Mouse (Mus musculus): ENCODE data around the gene Kcnk4. TPM values are rescaled to one million over a fixed set of nuclear protein-coding genes. Genes with fewer than 3 reads are reported as not detected.

Gene Kcnk4
- total and polyA plus RNA-seq, 3 experiments: 0.21 to 0.80 TPM; not detected in 1

- H3K4me3 ChIP-seq (replicated peaks in 1 of 3; ENCODE audit: low read depth in 2 of 3, low read length in 2 of 3, poor library complexity in 1 of 3): no peak overlapping the region
- in situ Hi-C loops (cut with MboI; ENCODE audit: low pct_ligation_motif_present, low pct_unique_long_range_greater_than_20kb, low sequenced_read_pairs) (no loop called here), dilution Hi-C loops (cut with MboI; ENCODE audit: extremely low pct_ligation_motif_present, extremely low pct_unique_long_range_greater_than_20kb, low sequenced_read_pairs) (no loop called here)
- no peaks in the 10 kb centered on the region for H3K27me3 ChIP-seq (replicated peaks)
- peaks cover 0 to 5% of the 10 kb centered on the region in 2 experiments for H3K36me3 ChIP-seq (replicated peaks in 1 of 2; ENCODE audit: control insufficient read depth in 1 of 2, insufficient read depth in 1 of 2, low read length in 1 of 2)
- peaks cover 0 to 4% of the 10 kb centered on the region in 2 experiments; a peak in 2 of 4 replicates for H3K4me1 ChIP-seq (ENCODE audit: control insufficient read depth in 1 of 2, insufficient read depth in 2 of 2)
- no peak overlapping the region for H3K27ac ChIP-seq (ENCODE audit: insufficient read depth, low read depth)
- no peak overlapping the region for H3K9ac ChIP-seq (ENCODE audit: insufficient read depth, low read depth)
- H3K4me2 ChIP-seq (ENCODE audit: insufficient read depth, low read depth, poor library complexity, severe bottlenecking): no peak overlapping the region
- H3K79me2 ChIP-seq (replicated peaks; ENCODE audit: control insufficient read depth, extremely low read depth, insufficient read depth, poor library complexity, severe bottlenecking): no peaks in the 10 kb centered on the region
- no peak for DNase-seq (ENCODE audit: extremely low read depth)
- H3K9me3 ChIP-seq (replicated peaks; ENCODE audit: low read length): no peaks in the 10 kb centered on the region
- no peak for TF ChIP-seq SIN3A (IDR thresholded peaks at IDR 0.05; ENCODE audit: low read length)
- TF ChIP-seq RCOR1 (conservative IDR thresholded peaks at IDR 0.05; ENCODE audit: low read depth, low read length): no peak
- TF ChIP-seq MAX (IDR thresholded peaks at IDR 0.05; ENCODE audit: low read length): no peak
- no peak for TF ChIP-seq ZMIZ1 (IDR thresholded peaks at IDR 0.05; ENCODE audit: low read depth, low read length)
- TF ChIP-seq CHD1 (IDR thresholded peaks at IDR 0.05; ENCODE audit: low read depth, low read length): no peak
- no peak for TF ChIP-seq NRF1 (IDR thresholded peaks at IDR 0.05; ENCODE audit: low read depth, low read length)
Measured at GRCm38 (mm10) chr19:6933102-6933435, 1.2 kb downstream of the Kcnk4 start.

DNA sequence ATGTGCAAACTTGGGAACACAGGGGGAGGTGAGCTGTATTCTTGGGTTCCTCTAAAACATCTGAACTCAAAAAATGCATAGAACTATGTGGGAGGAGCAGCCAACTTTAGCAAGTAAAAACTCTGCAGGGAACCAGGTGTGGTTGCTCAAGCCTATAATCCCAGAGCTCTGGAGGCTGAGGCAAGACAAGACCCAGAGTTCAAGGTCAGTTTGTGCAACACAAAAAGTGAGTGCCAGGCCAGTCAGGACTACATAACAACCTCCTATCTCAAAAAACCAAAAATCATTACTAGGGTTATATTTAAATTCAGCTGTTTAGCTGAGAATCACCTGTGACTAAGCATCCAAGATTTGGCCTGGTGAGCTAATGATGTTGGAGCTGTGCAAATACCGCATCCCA lies 2.3 kb downstream of the Kcnk4 start:
- Histone ChIP-seq H3K4me2 (ENCODE audit: insufficient read depth, low read depth, poor library complexity, severe bottlenecking) (no peak overlapping the region), H3K4me1 (ENCODE audit: control insufficient read depth in 1 of 2, insufficient read depth in 2 of 2) (peaks cover 0 to 4% of the 10 kb centered on the region in 2 experiments; a peak in 2 of 4 replicates), H3K79me2 (replicated peaks; ENCODE audit: control insufficient read depth, extremely low read depth, insufficient read depth, poor library complexity, severe bottlenecking) (no peaks in the 10 kb centered on the region), H3K9ac (ENCODE audit: insufficient read depth, low read depth) (no peak overlapping the region), H3K36me3 (replicated peaks in 1 of 2; ENCODE audit: control insufficient read depth in 1 of 2, insufficient read depth in 1 of 2, low read length in 1 of 2) (no peaks in the 10 kb centered on the region), H3K9me3 (replicated peaks; ENCODE audit: low read length) (no peaks in the 10 kb centered on the region), H3K27ac (ENCODE audit: insufficient read depth, low read depth) (no peak overlapping the region), H3K4me3 (replicated peaks in 1 of 3; ENCODE audit: low read depth in 2 of 3, low read length in 2 of 3, poor library complexity in 1 of 3) (no peak overlapping the region), H3K27me3 (replicated peaks) (no peaks in the 10 kb centered on the region)
- in situ Hi-C loops (cut with MboI; ENCODE audit: low pct_ligation_motif_present, low pct_unique_long_range_greater_than_20kb, low sequenced_read_pairs): no loop called here
- dilution Hi-C loops (cut with MboI; ENCODE audit: extremely low pct_ligation_motif_present, extremely low pct_unique_long_range_greater_than_20kb, low sequenced_read_pairs): no loop called here
- no peak for DNase-seq (ENCODE audit: extremely low read depth)
- no peak for TF ChIP-seq MYC (IDR thresholded peaks at IDR 0.05; ENCODE audit: low read depth, low read length)
- no peak for TF ChIP-seq ZC3H11A (IDR thresholded peaks at IDR 0.05; ENCODE audit: low read depth, low read length)
- TF ChIP-seq GABPA (IDR thresholded peaks at IDR 0.05; ENCODE audit: insufficient replicate concordance, low read depth, low read length): no peak
- no peak for TF ChIP-seq CTCF (conservative IDR thresholded peaks at IDR 0.05 in 1 of 2, IDR thresholded peaks at IDR 0.05 in 1 of 2; ENCODE audit: low read depth in 2 of 2, low read length in 2 of 2)
- no peak for TF ChIP-seq HCFC1 (IDR thresholded peaks at IDR 0.05; ENCODE audit: low read depth, low read length)

GRCm38 (mm10) chr19:6931002-6931401 lies 3.3 kb downstream of the Kcnk4 start:
- H3K4me3 ChIP-seq (replicated peaks in 1 of 3; ENCODE audit: low read depth in 2 of 3, low read length in 2 of 3, poor library complexity in 1 of 3): no peak overlapping the region
- peaks cover 0 to 4% of the 10 kb centered on the region in 2 experiments; a peak in 2 of 4 replicates for H3K4me1 ChIP-seq (ENCODE audit: control insufficient read depth in 1 of 2, insufficient read depth in 2 of 2)
- in situ Hi-C loops (cut with MboI; ENCODE audit: low pct_ligation_motif_present, low pct_unique_long_range_greater_than_20kb, low sequenced_read_pairs): no loop called here
- H3K9ac ChIP-seq (ENCODE audit: insufficient read depth, low read depth): no peak overlapping the region
- dilution Hi-C loops (cut with MboI; ENCODE audit: extremely low pct_ligation_motif_present, extremely low pct_unique_long_range_greater_than_20kb, low sequenced_read_pairs): no loop called here
- DNase-seq (ENCODE audit: extremely low read depth): no peak
- H3K9me3 ChIP-seq (replicated peaks; ENCODE audit: low read length): no peaks in the 10 kb centered on the region
- H3K27ac ChIP-seq (ENCODE audit: insufficient read depth, low read depth): no peak overlapping the region
- TF ChIP-seq JUND (conservative IDR thresholded peaks at IDR 0.05; ENCODE audit: low read depth, low read length) (no peak), MAZ (IDR thresholded peaks at IDR 0.05; ENCODE audit: low read depth, low read length) (no peak), POLR2A (IDR thresholded peaks at IDR 0.05; ENCODE audit: low read depth, low read length) (no peak), ZNF384 (IDR thresholded peaks at IDR 0.05; ENCODE audit: low read depth, low read length) (no peak), NELFE (IDR thresholded peaks at IDR 0.05; ENCODE audit: low read depth, low read length) (no peak), MEF2A (IDR thresholded peaks at IDR 0.05; ENCODE audit: borderline replicate concordance, low read depth, low read length) (no peak), UBTF (IDR thresholded peaks at IDR 0.05; ENCODE audit: low read depth, low read length) (no peak), ELF1 (IDR thresholded peaks at IDR 0.05; ENCODE audit: low read depth, low read length) (no peak), CHD1 (IDR thresholded peaks at IDR 0.05; ENCODE audit: low read depth, low read length) (no peak), MXI1 (IDR thresholded peaks at IDR 0.05; ENCODE audit: low read depth, low read length) (no peak), ZC3H11A (IDR thresholded peaks at IDR 0.05; ENCODE audit: low read depth, low read length) (no peak), TCF12 (IDR thresholded peaks at IDR 0.05; ENCODE audit: low read depth, low read length) (no peak), MYC (IDR thresholded peaks at IDR 0.05; ENCODE audit: low read depth, low read length) (no peak), MAX (IDR thresholded peaks at IDR 0.05; ENCODE audit: low read length) (no peak), RAD21 (IDR thresholded peaks at IDR 0.05; ENCODE audit: low read depth, low read length) (no peak), JUN (IDR thresholded peaks at IDR 0.05; ENCODE audit: insufficient read depth, low read depth, low read length) (no peak), MAFK (IDR thresholded peaks at IDR 0.05; ENCODE audit: insufficient replicate concordance, low read length) (no peak), SMC3 (IDR thresholded peaks at IDR 0.05; ENCODE audit: low read depth, low read length) (no peak)
- no peaks in the 10 kb centered on the region for H3K36me3 ChIP-seq (replicated peaks in 1 of 2; ENCODE audit: control insufficient read depth in 1 of 2, insufficient read depth in 1 of 2, low read length in 1 of 2)
- no peak overlapping the region for H3K4me2 ChIP-seq (ENCODE audit: insufficient read depth, low read depth, poor library complexity, severe bottlenecking)
- H3K79me2 ChIP-seq (replicated peaks; ENCODE audit: control insufficient read depth, extremely low read depth, insufficient read depth, poor library complexity, severe bottlenecking): no peaks in the 10 kb centered on the region
- no peaks in the 10 kb centered on the region for H3K27me3 ChIP-seq (replicated peaks)

Measured in CH12.LX (cell line).